Mouse (Mus musculus): ENCODE measurements around the gene Kcng3. TPM values are rescaled to one million over a fixed set of nuclear protein-coding genes. Genes with fewer than 3 reads are reported as not detected.

Gene Kcng3
- polyA plus RNA-seq, 1 experiment from 2014 or later, result not detected

- H3K36me3 ChIP-seq (ENCODE audit: control insufficient read depth, insufficient read depth, low read length), result no peaks in the 10 kb centered on the region
- H3K4me1 ChIP-seq (ENCODE audit: control insufficient read depth, insufficient read depth, low read length), result no peaks in the 10 kb centered on the region
- no peak overlapping the region for H3K9ac ChIP-seq (ENCODE audit: low read depth, low read length)
- no peak overlapping the region for H3K4me2 ChIP-seq (ENCODE audit: low read depth, low read length)
- no peak overlapping the region for H3K27ac ChIP-seq (replicated peaks; ENCODE audit: low read depth, low read length)
- no peaks in the 10 kb centered on the region for H3K27me3 ChIP-seq (replicated peaks; ENCODE audit: control insufficient read depth, insufficient read depth, low read length)
- DNase-seq (ENCODE audit: low spot score) (no peak), ATAC-seq (ENCODE audit: low read depth) (no peak)
- H3K4me3 ChIP-seq (ENCODE audit: low read depth, low read length), result no peak overlapping the region
- WGBS, result 73% methylated on average over 8 of the region's 8 CpGs
- H3K9me3 ChIP-seq (ENCODE audit: control insufficient read depth, low read length), result no peaks in the 10 kb centered on the region
These were observed 37.2 kb downstream of the Kcng3 start for GRCm38 (mm10) chr17:83594526-83594925.

- Histone ChIP-seq H3K4me2 (ENCODE audit: low read depth, low read length) (no peak overlapping the region), H3K9ac (ENCODE audit: low read depth, low read length) (no peak overlapping the region), H3K27me3 (replicated peaks; ENCODE audit: control insufficient read depth, insufficient read depth, low read length) (no peaks in the 10 kb centered on the region), H3K4me1 (ENCODE audit: control insufficient read depth, insufficient read depth, low read length) (no peaks in the 10 kb centered on the region), H3K36me3 (ENCODE audit: control insufficient read depth, insufficient read depth, low read length) (no peaks in the 10 kb centered on the region), H3K27ac (replicated peaks; ENCODE audit: low read depth, low read length) (no peak overlapping the region), H3K4me3 (ENCODE audit: low read depth, low read length) (no peak overlapping the region), H3K9me3 (ENCODE audit: control insufficient read depth, low read length) (no peaks in the 10 kb centered on the region)
- ATAC-seq (ENCODE audit: low read depth) (no peak), DNase-seq (ENCODE audit: low spot score) (peak; percentile 32)
- WGBS, result 59% methylated on average over 10 of the region's 10 CpGs
These were observed 38.3 kb downstream of the Kcng3 start for GRCm38 (mm10) chr17:83593396-83593795.

GRCm38 (mm10) chr17:83588663-83589341 is 42.9 kb downstream of the Kcng3 start:
- no peaks in the 10 kb centered on the region for H3K36me3 ChIP-seq (ENCODE audit: control insufficient read depth, insufficient read depth, low read length)
- no peaks in the 10 kb centered on the region for H3K27me3 ChIP-seq (replicated peaks; ENCODE audit: control insufficient read depth, insufficient read depth, low read length)
- no peak overlapping the region for H3K27ac ChIP-seq (replicated peaks; ENCODE audit: low read depth, low read length)
- H3K4me3 ChIP-seq (ENCODE audit: low read depth, low read length), result no peak overlapping the region
- no peak overlapping the region for H3K4me2 ChIP-seq (ENCODE audit: low read depth, low read length)
- no peaks in the 10 kb centered on the region for H3K4me1 ChIP-seq (ENCODE audit: control insufficient read depth, insufficient read depth, low read length)
- 78% methylated on average over 6 of the region's 6 CpGs for WGBS
- no peak overlapping the region for H3K9ac ChIP-seq (ENCODE audit: low read depth, low read length)
- H3K9me3 ChIP-seq (ENCODE audit: control insufficient read depth, low read length), result no peaks in the 10 kb centered on the region
- no peak for DNase-seq (ENCODE audit: low spot score)
- no peak for ATAC-seq (ENCODE audit: low read depth)

DNA sequence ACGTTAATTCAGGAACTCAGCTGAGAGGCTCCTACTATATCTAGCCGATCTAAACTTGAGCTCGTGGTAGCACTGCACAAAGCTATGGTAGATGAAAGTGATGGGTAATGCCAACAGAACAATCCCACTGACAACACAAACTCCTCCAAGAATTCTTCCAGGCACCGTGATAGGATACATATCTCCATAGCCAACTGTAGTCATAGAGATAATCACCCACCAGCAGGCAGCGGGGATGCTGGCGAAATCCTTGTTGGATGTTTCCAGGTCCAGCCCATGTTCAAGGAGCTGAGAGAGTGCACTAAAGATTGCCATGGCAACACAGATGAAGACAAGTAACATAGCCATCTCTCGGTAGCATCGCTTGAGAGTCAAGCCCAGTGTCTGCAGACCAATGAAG is 44.0 kb downstream of the Kcng3 start:
- Histone ChIP-seq H3K4me2 (ENCODE audit: low read depth, low read length) (no peak overlapping the region), H3K27me3 (replicated peaks; ENCODE audit: control insufficient read depth, insufficient read depth, low read length) (no peaks in the 10 kb centered on the region), H3K4me3 (ENCODE audit: low read depth, low read length) (no peak overlapping the region), H3K9me3 (ENCODE audit: control insufficient read depth, low read length) (no peaks in the 10 kb centered on the region), H3K27ac (replicated peaks; ENCODE audit: low read depth, low read length) (no peak overlapping the region), H3K4me1 (ENCODE audit: control insufficient read depth, insufficient read depth, low read length) (no peaks in the 10 kb centered on the region), H3K9ac (ENCODE audit: low read depth, low read length) (no peak overlapping the region), H3K36me3 (ENCODE audit: control insufficient read depth, insufficient read depth, low read length) (no peaks in the 10 kb centered on the region)
- 96% methylated on average over 8 of the region's 8 CpGs for WGBS
- ATAC-seq (ENCODE audit: low read depth), result no peak
- DNase-seq (ENCODE audit: low spot score), result no peak

DNA sequence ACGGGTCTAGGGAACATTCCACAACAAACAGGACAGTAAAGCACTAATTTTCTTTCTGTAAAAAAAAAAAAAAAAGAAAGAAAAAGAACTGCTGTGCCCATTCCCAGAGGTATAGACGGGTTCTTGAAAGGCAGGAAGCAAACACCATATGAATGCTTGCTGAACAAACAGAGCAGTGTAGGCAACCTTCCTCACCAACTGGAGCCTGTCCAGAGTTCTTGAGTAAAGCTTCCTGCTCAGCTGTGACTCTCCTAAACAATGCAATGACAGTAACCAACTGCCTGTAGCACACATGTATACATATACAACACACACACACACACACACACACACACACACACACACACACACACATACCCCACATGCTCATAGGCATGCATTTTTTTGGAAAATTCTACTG is 49.1 kb downstream of the Kcng3 start:
- Histone ChIP-seq H3K9me3 (ENCODE audit: control insufficient read depth, low read length) (no peaks in the 10 kb centered on the region), H3K4me2 (ENCODE audit: low read depth, low read length) (no peak overlapping the region), H3K4me3 (ENCODE audit: low read depth, low read length) (no peak overlapping the region), H3K4me1 (ENCODE audit: control insufficient read depth, insufficient read depth, low read length) (no peaks in the 10 kb centered on the region), H3K27me3 (replicated peaks; ENCODE audit: control insufficient read depth, insufficient read depth, low read length) (no peaks in the 10 kb centered on the region), H3K27ac (replicated peaks; ENCODE audit: low read depth, low read length) (no peak overlapping the region), H3K36me3 (ENCODE audit: control insufficient read depth, insufficient read depth, low read length) (no peaks in the 10 kb centered on the region), H3K9ac (ENCODE audit: low read depth, low read length) (no peak overlapping the region)
- 50% methylated on average over 2 of the region's 2 CpGs for WGBS
- DNase-seq (ENCODE audit: low spot score) (peak; percentile 68), ATAC-seq (ENCODE audit: low read depth) (no peak)

DNA sequence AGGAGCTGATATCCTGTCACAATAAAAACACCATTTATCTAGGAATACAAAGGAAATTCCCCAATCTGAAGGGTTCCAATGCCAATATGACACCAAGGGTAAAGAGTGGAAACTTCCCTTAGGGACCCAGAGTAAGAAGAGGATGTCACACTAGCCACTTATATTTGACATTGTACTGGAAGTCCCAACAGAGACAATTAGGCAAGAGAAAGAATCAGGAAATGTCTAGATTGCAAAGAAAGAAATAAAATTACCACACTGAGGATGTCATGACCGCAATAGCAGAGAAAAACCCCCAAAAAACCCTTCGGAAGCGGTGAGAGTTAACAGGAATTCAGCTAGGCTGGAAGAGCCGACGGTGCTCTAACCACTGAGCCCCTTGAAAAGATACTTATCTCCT is 51.0 kb downstream of the Kcng3 start:
- DNase-seq (ENCODE audit: low spot score) (no peak), ATAC-seq (ENCODE audit: low read depth) (no peak)
- Histone ChIP-seq H3K9me3 (ENCODE audit: control insufficient read depth, low read length) (no peaks in the 10 kb centered on the region), H3K36me3 (ENCODE audit: control insufficient read depth, insufficient read depth, low read length) (no peaks in the 10 kb centered on the region), H3K27ac (replicated peaks; ENCODE audit: low read depth, low read length) (no peak overlapping the region), H3K4me1 (ENCODE audit: control insufficient read depth, insufficient read depth, low read length) (no peaks in the 10 kb centered on the region), H3K9ac (ENCODE audit: low read depth, low read length) (no peak overlapping the region), H3K4me2 (ENCODE audit: low read depth, low read length) (no peak overlapping the region), H3K4me3 (ENCODE audit: low read depth, low read length) (no peak overlapping the region), H3K27me3 (replicated peaks; ENCODE audit: control insufficient read depth, insufficient read depth, low read length) (no peaks in the 10 kb centered on the region)
- 92% methylated on average over 5 of the region's 5 CpGs for WGBS

DNA sequence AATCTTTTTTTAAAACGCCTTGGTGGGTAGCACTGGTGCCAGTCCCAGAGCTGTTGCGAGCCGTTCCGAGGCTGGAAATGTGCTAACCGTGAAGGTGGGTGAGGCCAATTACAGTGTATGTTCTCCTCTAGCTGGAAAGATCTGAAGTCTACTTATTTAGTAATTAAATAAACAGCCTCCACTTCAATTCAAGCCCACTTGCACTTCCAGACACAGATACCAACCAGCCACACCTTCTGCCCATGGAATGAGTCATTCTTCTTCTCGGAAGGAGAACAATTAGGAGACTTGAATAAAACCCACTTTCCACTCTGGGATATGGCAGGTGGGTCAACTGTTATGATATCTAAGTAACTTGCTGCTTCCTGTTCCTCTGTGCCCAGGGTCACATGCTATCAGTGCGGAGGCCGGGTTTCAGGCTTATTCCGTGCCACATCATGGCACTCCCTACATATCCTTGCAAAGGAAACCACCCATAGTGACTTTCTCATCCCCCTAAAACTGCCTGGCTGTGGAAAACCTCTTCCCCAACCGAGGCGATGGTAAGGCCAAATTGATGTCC is 54.8 kb downstream of the Kcng3 start:
- 92% methylated on average over 11 of the region's 11 CpGs for WGBS
- no peak overlapping the region for H3K27ac ChIP-seq (replicated peaks; ENCODE audit: low read depth, low read length)
- no peak overlapping the region for H3K9ac ChIP-seq (ENCODE audit: low read depth, low read length)
- DNase-seq (ENCODE audit: low spot score) (no peak), ATAC-seq (ENCODE audit: low read depth) (no peak)
- H3K4me3 ChIP-seq (ENCODE audit: low read depth, low read length), result no peak overlapping the region
- H3K36me3 ChIP-seq (ENCODE audit: control insufficient read depth, insufficient read depth, low read length), result no peaks in the 10 kb centered on the region
- H3K9me3 ChIP-seq (ENCODE audit: control insufficient read depth, low read length), result no peaks in the 10 kb centered on the region
- no peak overlapping the region for H3K4me2 ChIP-seq (ENCODE audit: low read depth, low read length)
- no peaks in the 10 kb centered on the region for H3K27me3 ChIP-seq (replicated peaks; ENCODE audit: control insufficient read depth, insufficient read depth, low read length)
- no peaks in the 10 kb centered on the region for H3K4me1 ChIP-seq (ENCODE audit: control insufficient read depth, insufficient read depth, low read length)

DNA sequence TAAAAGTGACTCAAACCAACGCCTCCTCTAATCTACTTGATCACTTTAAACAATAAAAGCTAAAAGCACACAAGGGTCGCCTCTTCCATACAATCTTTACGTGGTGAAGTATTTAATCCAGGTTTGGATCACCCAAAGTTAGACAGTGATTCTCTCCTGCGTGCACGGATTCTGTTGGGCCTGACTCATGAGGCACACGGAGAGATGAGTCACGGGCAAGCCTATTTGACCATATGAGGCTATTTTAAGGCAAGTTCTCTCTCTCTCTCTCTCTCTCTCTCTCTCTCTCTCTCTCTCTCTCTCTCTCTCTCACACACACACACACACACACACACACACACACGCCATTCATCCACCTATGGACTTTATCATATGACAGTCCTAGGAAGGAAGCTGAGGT is 57.1 kb downstream of the Kcng3 start:
- no peaks in the 10 kb centered on the region for H3K27me3 ChIP-seq (replicated peaks; ENCODE audit: control insufficient read depth, insufficient read depth, low read length)
- H3K4me1 ChIP-seq (ENCODE audit: control insufficient read depth, insufficient read depth, low read length), result no peaks in the 10 kb centered on the region
- no peak overlapping the region for H3K4me3 ChIP-seq (ENCODE audit: low read depth, low read length)
- H3K9ac ChIP-seq (ENCODE audit: low read depth, low read length), result no peak overlapping the region
- DNase-seq (ENCODE audit: low spot score), result no peak
- ATAC-seq (ENCODE audit: low read depth), result no peak
- no peak overlapping the region for H3K27ac ChIP-seq (replicated peaks; ENCODE audit: low read depth, low read length)
- 95% methylated on average over 8 of the region's 8 CpGs for WGBS
- no peaks in the 10 kb centered on the region for H3K36me3 ChIP-seq (ENCODE audit: control insufficient read depth, insufficient read depth, low read length)
- no peaks in the 10 kb centered on the region for H3K9me3 ChIP-seq (ENCODE audit: control insufficient read depth, low read length)
- no peak overlapping the region for H3K4me2 ChIP-seq (ENCODE audit: low read depth, low read length)

- Histone ChIP-seq H3K4me1 (ENCODE audit: control insufficient read depth, insufficient read depth, low read length) (no peaks in the 10 kb centered on the region), H3K4me2 (ENCODE audit: low read depth, low read length) (no peak overlapping the region), H3K27me3 (replicated peaks; ENCODE audit: control insufficient read depth, insufficient read depth, low read length) (no peaks in the 10 kb centered on the region), H3K4me3 (ENCODE audit: low read depth, low read length) (no peak overlapping the region), H3K27ac (replicated peaks; ENCODE audit: low read depth, low read length) (no peak overlapping the region), H3K9ac (ENCODE audit: low read depth, low read length) (no peak overlapping the region), H3K9me3 (ENCODE audit: control insufficient read depth, low read length) (no peaks in the 10 kb centered on the region), H3K36me3 (ENCODE audit: control insufficient read depth, insufficient read depth, low read length) (no peaks in the 10 kb centered on the region)
- WGBS, result 70% methylated on average over 6 of the region's 6 CpGs
- DNase-seq (ENCODE audit: low spot score), result no peak
- no peak for ATAC-seq (ENCODE audit: low read depth)
These were observed 58.6 kb downstream of the Kcng3 start for GRCm38 (mm10) chr17:83573128-83573527.
